Mouse (Mus musculus): Measurements from ENCODE around the gene Met. TPM values are rescaled to one million over a fixed set of nuclear protein-coding genes. Genes with fewer than 3 reads are reported as not detected.

Met gene
- polyA plus RNA-seq (2014; fragmentation: Illumina TruSeq; extraction: RNeasy Lipid Tissue Mini Kit (QIAGEN cat#74804); ENCODE audit: low read depth, low replicate concordance), result 54.8 TPM

GRCm38 (mm10) chr6:17463434-17464280, at the start of gene Met:
Met (plus strand) TSS chr6:17463800.

Other genes starting within 250 kb of the Met start
- gene Cav2, start 182.6 kb upstream of the Met start, polyA plus RNA-seq (2014; fragmentation: Illumina TruSeq; extraction: RNeasy Lipid Tissue Mini Kit (QIAGEN cat#74804); ENCODE audit: low read depth, low replicate concordance), result 92.6 TPM
- 355 TPM for gene Cav1, start 157.5 kb upstream of the Met start, polyA plus RNA-seq (2014; fragmentation: Illumina TruSeq; extraction: RNeasy Lipid Tissue Mini Kit (QIAGEN cat#74804); ENCODE audit: low read depth, low replicate concordance)
- gene Capza2, start 172.4 kb downstream of the Met start, polyA plus RNA-seq (2014; fragmentation: Illumina TruSeq; extraction: RNeasy Lipid Tissue Mini Kit (QIAGEN cat#74804); ENCODE audit: low read depth, low replicate concordance), result 932 TPM
- gene St7, start 229.1 kb downstream of the Met start, polyA plus RNA-seq (2014; fragmentation: Illumina TruSeq; extraction: RNeasy Lipid Tissue Mini Kit (QIAGEN cat#74804); ENCODE audit: low read depth, low replicate concordance), result 10.3 TPM

Data from sigmoid colon, adult 10 weeks (tissue).